Mouse (Mus musculus): ENCODE measurements at regions not wholly inside any gene's neighbourhood (a gene's known extent, or its start where the extent isn't known, plus 50 kb on each side); places are given as distances from the start of the nearest gene placed in this dataset.

- Histone ChIP-seq H3K4me1 (replicated peaks; ENCODE audit: control insufficient read depth, insufficient read depth, low read length) (no peaks in the 10 kb centered on the region), H3K27ac (ENCODE audit: low read depth, low read length) (no peak overlapping the region), H3K36me3 (ENCODE audit: control insufficient read depth, insufficient read depth, low read length) (no peaks in the 10 kb centered on the region), H3K9me3 (ENCODE audit: control insufficient read depth, low read length) (no peaks in the 10 kb centered on the region), H3K4me2 (replicated peaks; ENCODE audit: low read depth, low read length) (no peak overlapping the region), H3K27me3 (ENCODE audit: control insufficient read depth, insufficient read depth, low read length) (no peaks in the 10 kb centered on the region), H3K4me3 (ENCODE audit: low read depth, low read length) (no peak overlapping the region), H3K9ac (ENCODE audit: low read depth, low read length) (no peak overlapping the region)
- 78% methylated on average over 4 of the region's 4 CpGs for WGBS
- ATAC-seq (ENCODE audit: low FRiP score) (no peak), DNase-seq (ENCODE audit: low spot score) (no peak)
These were observed 125.0 kb downstream of the Bcl2l11 start for GRCm38 (mm10) chr2:128250841-128251240.

- Histone ChIP-seq H3K9me3 (ENCODE audit: control insufficient read depth, low read length) (no peaks in the 10 kb centered on the region), H3K4me1 (replicated peaks; ENCODE audit: control insufficient read depth, insufficient read depth, low read length) (no peaks in the 10 kb centered on the region), H3K27me3 (ENCODE audit: control insufficient read depth, insufficient read depth, low read length) (no peaks in the 10 kb centered on the region), H3K36me3 (ENCODE audit: control insufficient read depth, insufficient read depth, low read length) (no peaks in the 10 kb centered on the region), H3K27ac (ENCODE audit: low read depth, low read length) (no peak overlapping the region), H3K4me3 (ENCODE audit: low read depth, low read length) (no peak overlapping the region), H3K4me2 (replicated peaks; ENCODE audit: low read depth, low read length) (no peak overlapping the region), H3K9ac (ENCODE audit: low read depth, low read length) (no peak overlapping the region)
- 80% methylated on average over 6 of the region's 6 CpGs for WGBS
- DNase-seq (ENCODE audit: low spot score) (no peak), ATAC-seq (ENCODE audit: low FRiP score) (no peak)
These were observed 130.8 kb downstream of the Bcl2l11 start for GRCm38 (mm10) chr2:128256651-128257050.

- H3K36me3 ChIP-seq (ENCODE audit: control insufficient read depth, insufficient read depth, low read length), result no peaks in the 10 kb centered on the region
- no peak overlapping the region for H3K4me2 ChIP-seq (replicated peaks; ENCODE audit: low read depth, low read length)
- H3K27ac ChIP-seq (ENCODE audit: low read depth, low read length), result no peak overlapping the region
- DNase-seq (ENCODE audit: low spot score) (no peak), ATAC-seq (ENCODE audit: low FRiP score) (no peak)
- no peaks in the 10 kb centered on the region for H3K27me3 ChIP-seq (ENCODE audit: control insufficient read depth, insufficient read depth, low read length)
- no peaks in the 10 kb centered on the region for H3K4me1 ChIP-seq (replicated peaks; ENCODE audit: control insufficient read depth, insufficient read depth, low read length)
- H3K9me3 ChIP-seq (ENCODE audit: control insufficient read depth, low read length), result no peaks in the 10 kb centered on the region
- no peak overlapping the region for H3K9ac ChIP-seq (ENCODE audit: low read depth, low read length)
- WGBS, result 85% methylated on average over 9 of the region's 9 CpGs
- no peak overlapping the region for H3K4me3 ChIP-seq (ENCODE audit: low read depth, low read length)
These were observed 131.4 kb downstream of the Bcl2l11 start for GRCm38 (mm10) chr2:128257262-128257661.

GRCm38 (mm10) chr2:128263880-128264279, 138.0 kb downstream of the Bcl2l11 start:
- no peak overlapping the region for H3K27ac ChIP-seq (ENCODE audit: low read depth, low read length)
- ATAC-seq (ENCODE audit: low FRiP score) (no peak), DNase-seq (ENCODE audit: low spot score) (no peak)
- H3K9ac ChIP-seq (ENCODE audit: low read depth, low read length), result no peak overlapping the region
- H3K9me3 ChIP-seq (ENCODE audit: control insufficient read depth, low read length), result no peaks in the 10 kb centered on the region
- H3K4me1 ChIP-seq (replicated peaks; ENCODE audit: control insufficient read depth, insufficient read depth, low read length), result no peaks in the 10 kb centered on the region
- H3K4me3 ChIP-seq (ENCODE audit: low read depth, low read length), result no peak overlapping the region
- no peaks in the 10 kb centered on the region for H3K36me3 ChIP-seq (ENCODE audit: control insufficient read depth, insufficient read depth, low read length)
- no peaks in the 10 kb centered on the region for H3K27me3 ChIP-seq (ENCODE audit: control insufficient read depth, insufficient read depth, low read length)
- H3K4me2 ChIP-seq (replicated peaks; ENCODE audit: low read depth, low read length), result no peak overlapping the region
- 90% methylated on average over 3 of the region's 3 CpGs for WGBS

- no peak for DNase-seq (ENCODE audit: low spot score)
- no peak overlapping the region for H3K9ac ChIP-seq (ENCODE audit: low read depth, low read length)
- H3K9me3 ChIP-seq (ENCODE audit: control insufficient read depth, low read length), result no peaks in the 10 kb centered on the region
- WGBS, result 31% methylated on average over 9 of the region's 9 CpGs
- H3K27me3 ChIP-seq (ENCODE audit: control insufficient read depth, insufficient read depth, low read length), result no peaks in the 10 kb centered on the region
- no peaks in the 10 kb centered on the region for H3K4me1 ChIP-seq (replicated peaks; ENCODE audit: control insufficient read depth, insufficient read depth, low read length)
- no peak overlapping the region for H3K4me3 ChIP-seq (ENCODE audit: low read depth, low read length)
- ATAC-seq (ENCODE audit: low FRiP score), result no peak
- H3K36me3 ChIP-seq (ENCODE audit: control insufficient read depth, insufficient read depth, low read length), result no peaks in the 10 kb centered on the region
- H3K27ac ChIP-seq (ENCODE audit: low read depth, low read length), result no peak overlapping the region
- H3K4me2 ChIP-seq (replicated peaks; ENCODE audit: low read depth, low read length), result no peak overlapping the region
These were observed 139.5 kb downstream of the Bcl2l11 start for GRCm38 (mm10) chr2:128265014-128265990.

- DNase-seq (ENCODE audit: low spot score) (no peak), ATAC-seq (ENCODE audit: low FRiP score) (no peak)
- H3K4me1 ChIP-seq (replicated peaks; ENCODE audit: control insufficient read depth, insufficient read depth, low read length), result no peaks in the 10 kb centered on the region
- no peak overlapping the region for H3K27ac ChIP-seq (ENCODE audit: low read depth, low read length)
- no peaks in the 10 kb centered on the region for H3K9me3 ChIP-seq (ENCODE audit: control insufficient read depth, low read length)
- H3K36me3 ChIP-seq (ENCODE audit: control insufficient read depth, insufficient read depth, low read length), result no peaks in the 10 kb centered on the region
- no peak overlapping the region for H3K9ac ChIP-seq (ENCODE audit: low read depth, low read length)
- H3K27me3 ChIP-seq (ENCODE audit: control insufficient read depth, insufficient read depth, low read length), result no peaks in the 10 kb centered on the region
- no peak overlapping the region for H3K4me2 ChIP-seq (replicated peaks; ENCODE audit: low read depth, low read length)
- H3K4me3 ChIP-seq (ENCODE audit: low read depth, low read length), result no peak overlapping the region
- 65% methylated on average over 9 of the region's 9 CpGs for WGBS
These were observed 144.7 kb downstream of the Bcl2l11 start for GRCm38 (mm10) chr2:128270377-128271129.

GRCm38 (mm10) chr2:128272789-128273188, 147.0 kb downstream of the Bcl2l11 start:
- H3K9me3 ChIP-seq (ENCODE audit: control insufficient read depth, low read length), result no peaks in the 10 kb centered on the region
- no peaks in the 10 kb centered on the region for H3K4me1 ChIP-seq (replicated peaks; ENCODE audit: control insufficient read depth, insufficient read depth, low read length)
- H3K27ac ChIP-seq (ENCODE audit: low read depth, low read length), result no peak overlapping the region
- H3K4me3 ChIP-seq (ENCODE audit: low read depth, low read length), result no peak overlapping the region
- H3K9ac ChIP-seq (ENCODE audit: low read depth, low read length), result no peak overlapping the region
- ATAC-seq (ENCODE audit: low FRiP score) (no peak), DNase-seq (ENCODE audit: low spot score) (no peak)
- H3K27me3 ChIP-seq (ENCODE audit: control insufficient read depth, insufficient read depth, low read length), result no peaks in the 10 kb centered on the region
- H3K36me3 ChIP-seq (ENCODE audit: control insufficient read depth, insufficient read depth, low read length), result no peaks in the 10 kb centered on the region
- 20% methylated on average over 7 of the region's 7 CpGs for WGBS
- no peak overlapping the region for H3K4me2 ChIP-seq (replicated peaks; ENCODE audit: low read depth, low read length)

- no peak overlapping the region for H3K27ac ChIP-seq (ENCODE audit: low read depth, low read length)
- H3K9ac ChIP-seq (ENCODE audit: low read depth, low read length), result no peak overlapping the region
- H3K9me3 ChIP-seq (ENCODE audit: control insufficient read depth, low read length), result no peaks in the 10 kb centered on the region
- no peak for DNase-seq (ENCODE audit: low spot score)
- no peaks in the 10 kb centered on the region for H3K27me3 ChIP-seq (ENCODE audit: control insufficient read depth, insufficient read depth, low read length)
- no peak overlapping the region for H3K4me3 ChIP-seq (ENCODE audit: low read depth, low read length)
- H3K4me1 ChIP-seq (replicated peaks; ENCODE audit: control insufficient read depth, insufficient read depth, low read length), result no peaks in the 10 kb centered on the region
- H3K4me2 ChIP-seq (replicated peaks; ENCODE audit: low read depth, low read length), result no peak overlapping the region
- H3K36me3 ChIP-seq (ENCODE audit: control insufficient read depth, insufficient read depth, low read length), result no peaks in the 10 kb centered on the region
- ATAC-seq (ENCODE audit: low FRiP score), result no peak
- WGBS, result 69% methylated on average over 4 of the region's 4 CpGs
These were observed 147.5 kb downstream of the Bcl2l11 start for GRCm38 (mm10) chr2:128273292-128273691.

Data from hindbrain, embryonic 11.5 days (tissue).